Mouse (Mus musculus) limb, embryonic 12.5 days (tissue): ENCODE data around the gene Elf1. TPM values are rescaled to one million over a fixed set of nuclear protein-coding genes. Genes with fewer than 3 reads are reported as not detected.

ENCODE experiments used
- ATAC-seq: fragments of 200-750 bp; cut with Nextera tagmentation; 2 replicates; pipeline ENCODE4 v1.8.0; 2017; ENCODE audit warnings: low read depth, moderate TSS enrichment; ENCODE audit not compliant: insufficient number of reproducible peaks, insufficient read depth, low FRiP score, low TSS enrichment
- H3K27ac ChIP-seq: fragments of 300-500 bp; sonication (generic); 2 replicates; pipeline ENCODE4 v1.5.1; 2016; ENCODE audit warnings: mild to moderate bottlenecking, moderate library complexity
- H3K27me3 ChIP-seq: fragments of 300-500 bp; sonication (generic); 2 replicates; pipeline ENCODE4 v1.6.1; 2016; ENCODE audit warnings: mild to moderate bottlenecking, moderate library complexity
- H3K36me3 ChIP-seq: fragments of 300-500 bp; sonication (generic); 2 replicates; pipeline ENCODE4 v1.6.1; 2016; ENCODE audit warnings: mild to moderate bottlenecking, moderate library complexity
- H3K4me1 ChIP-seq: fragments of 300-500 bp; sonication (generic); replicated peaks from 2 replicates; pipeline ENCODE4 v1.6.1; 2016
- H3K4me2 ChIP-seq: fragments of 300-500 bp; sonication (generic); 2 replicates; pipeline ENCODE4 v1.6.1; 2016; ENCODE audit warnings: mild to moderate bottlenecking, moderate library complexity
- H3K4me3 ChIP-seq: fragments of 300-500 bp; sonication (generic); replicated peaks from 2 replicates; pipeline ENCODE4 v1.5.1; 2016; ENCODE audit warnings: mild to moderate bottlenecking
- H3K9ac ChIP-seq: fragments of 300-500 bp; sonication (generic); replicated peaks from 2 replicates; pipeline ENCODE4 v1.6.1; 2016; ENCODE audit warnings: mild to moderate bottlenecking, moderate library complexity
- H3K9me3 ChIP-seq: fragments of 300-500 bp; sonication (generic); 2 replicates; pipeline ENCODE4 v1.6.1; 2016; ENCODE audit warnings: mild to moderate bottlenecking, moderate library complexity
- WGBS: fragments of 180-500 bp; shearing (Covaris S2); methylation state at CpG from one replicate; pipeline ENCODE4 v1.1.7; 2016; 5-methylcytosine and 5-hydroxymethylcytosine counted together
- polyA plus RNA-seq: library from polyadenylated mRNA; unstranded; fragments of >200 nt; fragmentation: Nextera tagmentation; extraction: Ambion mirVana; gene quantifications from 2 replicates; pipeline ENCODE4 v1.2.1, GENCODE M21; 2016

The Elf1 gene
- polyA plus RNA-seq, 1 experiment from 2014 or later: 8.8 TPM

GRCm38 (mm10) chr14:79536837-79537236 lies 55.8 kb downstream of the Elf1 start:
- no peak overlapping the region for H3K27ac ChIP-seq
- no peaks in the 10 kb centered on the region for H3K36me3 ChIP-seq
- no peaks in the 10 kb centered on the region for H3K27me3 ChIP-seq
- H3K9me3 ChIP-seq: no peaks in the 10 kb centered on the region
- H3K4me1 ChIP-seq: no peaks in the 10 kb centered on the region
- no peak overlapping the region for H3K4me3 ChIP-seq
- no peak overlapping the region for H3K9ac ChIP-seq
- no peak for ATAC-seq
- H3K4me2 ChIP-seq: no peak overlapping the region
- 69% methylated on average over 3 of the region's 3 CpGs for WGBS

GRCm38 (mm10) chr14:79537463-79537862 lies 56.5 kb downstream of the Elf1 start:
- ATAC-seq: no peak
- no peaks in the 10 kb centered on the region for H3K27me3 ChIP-seq
- H3K36me3 ChIP-seq: no peaks in the 10 kb centered on the region
- no peak overlapping the region for H3K4me3 ChIP-seq
- no peak overlapping the region for H3K4me2 ChIP-seq
- no peaks in the 10 kb centered on the region for H3K9me3 ChIP-seq
- no peaks in the 10 kb centered on the region for H3K4me1 ChIP-seq
- H3K9ac ChIP-seq: no peak overlapping the region
- H3K27ac ChIP-seq: no peak overlapping the region
- WGBS: 81% methylated on average over 5 of the region's 5 CpGs

- no peak overlapping the region for H3K27ac ChIP-seq
- H3K36me3 ChIP-seq: no peaks in the 10 kb centered on the region
- ATAC-seq: no peak
- no peaks in the 10 kb centered on the region for H3K27me3 ChIP-seq
- no peak overlapping the region for H3K4me2 ChIP-seq
- H3K9ac ChIP-seq: no peak overlapping the region
- H3K4me1 ChIP-seq: no peaks in the 10 kb centered on the region
- no peak overlapping the region for H3K4me3 ChIP-seq
- no peaks in the 10 kb centered on the region for H3K9me3 ChIP-seq
Measured at GRCm38 (mm10) chr14:79537921-79538320, 56.9 kb downstream of the Elf1 start.

- Histone ChIP-seq H3K27me3 (no peaks in the 10 kb centered on the region), H3K36me3 (no peaks in the 10 kb centered on the region), H3K27ac (no peak overlapping the region), H3K9me3 (no peaks in the 10 kb centered on the region), H3K4me3 (no peak overlapping the region), H3K4me1 (no peaks in the 10 kb centered on the region), H3K9ac (no peak overlapping the region), H3K4me2 (no peak overlapping the region)
- ATAC-seq: no peak
Measured at GRCm38 (mm10) chr14:79541606-79542005, 60.6 kb downstream of the Elf1 start.

- WGBS: 75% methylated on average over 7 of the region's 7 CpGs
- H3K4me3 ChIP-seq: no peak overlapping the region
- ATAC-seq: no peak
- no peaks in the 10 kb centered on the region for H3K4me1 ChIP-seq
- H3K27ac ChIP-seq: no peak overlapping the region
- no peak overlapping the region for H3K9ac ChIP-seq
- no peaks in the 10 kb centered on the region for H3K27me3 ChIP-seq
- peaks cover 5% of the 10 kb centered on the region; the same call in 1 of the 2 replicates for H3K9me3 ChIP-seq
- H3K4me2 ChIP-seq: no peak overlapping the region
- no peaks in the 10 kb centered on the region for H3K36me3 ChIP-seq
Measured at GRCm38 (mm10) chr14:79549343-79549742, 68.3 kb downstream of the Elf1 start.

GRCm38 (mm10) chr14:79551929-79552328 lies 70.9 kb downstream of the Elf1 start:
- Histone ChIP-seq H3K4me3 (no peak overlapping the region), H3K36me3 (no peaks in the 10 kb centered on the region), H3K27me3 (no peaks in the 10 kb centered on the region), H3K4me2 (no peak overlapping the region), H3K4me1 (no peaks in the 10 kb centered on the region), H3K9ac (no peak overlapping the region), H3K9me3 (peaks cover 5% of the 10 kb centered on the region; the same call in 1 of the 2 replicates), H3K27ac (no peak overlapping the region)
- WGBS: 89% methylated on average over 2 of the region's 2 CpGs
- no peak for ATAC-seq

GRCm38 (mm10) chr14:79552854-79553253 lies 71.9 kb downstream of the Elf1 start:
- no peak for ATAC-seq
- Histone ChIP-seq H3K36me3 (no peaks in the 10 kb centered on the region), H3K4me1 (no peaks in the 10 kb centered on the region), H3K27me3 (no peaks in the 10 kb centered on the region), H3K4me2 (no peak overlapping the region), H3K9me3 (peaks cover 5% of the 10 kb centered on the region; the same call in 1 of the 2 replicates), H3K27ac (no peak overlapping the region), H3K4me3 (no peak overlapping the region), H3K9ac (no peak overlapping the region)
- 94% methylated on average over 1 of the region's 1 CpGs for WGBS

GRCm38 (mm10) chr14:79557796-79558195 lies 76.8 kb downstream of the Elf1 start:
- H3K4me2 ChIP-seq: no peak overlapping the region
- H3K4me3 ChIP-seq: no peak overlapping the region
- H3K9ac ChIP-seq: no peak overlapping the region
- H3K9me3 ChIP-seq: peaks cover 5% of the 10 kb centered on the region; the same call in 1 of the 2 replicates
- WGBS: 80% methylated on average over 1 of the region's 1 CpGs
- H3K4me1 ChIP-seq: no peaks in the 10 kb centered on the region
- H3K27me3 ChIP-seq: no peaks in the 10 kb centered on the region
- peaks cover 12% of the 10 kb centered on the region; the same call in 1 of the 2 replicates for H3K36me3 ChIP-seq
- no peak overlapping the region for H3K27ac ChIP-seq
- no peak for ATAC-seq

GRCm38 (mm10) chr14:79562745-79563144 lies 81.8 kb downstream of the Elf1 start:
- 24% methylated on average over 5 of the region's 5 CpGs for WGBS
- Histone ChIP-seq H3K27me3 (no peaks in the 10 kb centered on the region), H3K4me1 (no peaks in the 10 kb centered on the region), H3K36me3 (peaks cover 18% of the 10 kb centered on the region), H3K4me3 (no peak overlapping the region), H3K9me3 (no peaks in the 10 kb centered on the region), H3K27ac (no peak overlapping the region), H3K9ac (no peak overlapping the region), H3K4me2 (no peak overlapping the region)
- no peak for ATAC-seq

- no peak overlapping the region for H3K4me3 ChIP-seq
- no peaks in the 10 kb centered on the region for H3K27me3 ChIP-seq
- WGBS: 67% methylated on average over 6 of the region's 6 CpGs
- H3K9me3 ChIP-seq: no peaks in the 10 kb centered on the region
- no peak overlapping the region for H3K4me2 ChIP-seq
- no peak overlapping the region for H3K9ac ChIP-seq
- no peak for ATAC-seq
- H3K36me3 ChIP-seq: peaks cover 20% of the 10 kb centered on the region
- H3K4me1 ChIP-seq: no peaks in the 10 kb centered on the region
- no peak overlapping the region for H3K27ac ChIP-seq
Measured at GRCm38 (mm10) chr14:79564784-79565183, 83.8 kb downstream of the Elf1 start.

GRCm38 (mm10) chr14:79573482-79574191 lies 92.6 kb downstream of the Elf1 start:
- no peak overlapping the region for H3K4me3 ChIP-seq
- no peaks in the 10 kb centered on the region for H3K9me3 ChIP-seq
- ATAC-seq: no peak
- no peak overlapping the region for H3K9ac ChIP-seq
- 92% methylated on average over 13 of the region's 13 CpGs for WGBS
- no peak overlapping the region for H3K4me2 ChIP-seq
- no peaks in the 10 kb centered on the region for H3K27me3 ChIP-seq
- peaks cover 21% of the 10 kb centered on the region for H3K36me3 ChIP-seq
- no peak overlapping the region for H3K27ac ChIP-seq
- no peaks in the 10 kb centered on the region for H3K4me1 ChIP-seq

- H3K4me2 ChIP-seq: no peak overlapping the region
- H3K9me3 ChIP-seq: no peaks in the 10 kb centered on the region
- ATAC-seq: no peak
- H3K27ac ChIP-seq: no peak overlapping the region
- H3K36me3 ChIP-seq: peaks cover 21% of the 10 kb centered on the region
- 91% methylated on average over 1 of the region's 1 CpGs for WGBS
- H3K4me1 ChIP-seq: no peaks in the 10 kb centered on the region
- H3K27me3 ChIP-seq: no peaks in the 10 kb centered on the region
- H3K9ac ChIP-seq: no peak overlapping the region
- H3K4me3 ChIP-seq: no peak overlapping the region
Measured at GRCm38 (mm10) chr14:79574361-79574760, 93.4 kb downstream of the Elf1 start.
